Mouse (Mus musculus): ENCODE measurements around the gene Dpf2. TPM values are rescaled to one million over a fixed set of nuclear protein-coding genes. Genes with fewer than 3 reads are reported as not detected.
A peak's percentile ranks its signal among the peaks of the same experiment; 100 is the strongest.

Dpf2 gene
- total and polyA plus RNA-seq, 2 experiments from 2014 or later, result 61.4 to 91.8 TPM

GRCm38 (mm10) chr19:5846557-5847305 is 66.1 kb downstream of the Dpf2 start:
- peaks cover 78% of the 10 kb centered on the region for H3K4me1 ChIP-seq (ENCODE audit: control insufficient read depth, insufficient read depth)
- no peaks in the 10 kb centered on the region for H3K9me3 ChIP-seq (replicated peaks; ENCODE audit: control insufficient read depth, low read length)
- TF ChIP-seq CTCF (IDR thresholded peaks at IDR 0.05; ENCODE audit: low read depth), result no peak
- TF ChIP-seq EP300 (IDR thresholded peaks at IDR 0.05; ENCODE audit: low read depth), result peak; percentile 86
- DNase-seq (ENCODE audit: low spot score) (peak; percentile 99), ATAC-seq (ENCODE audit: insufficient read depth, low read depth) (peak; percentile 77)
- peak overlapping the region; percentile 65 for H3K9ac ChIP-seq (replicated peaks; ENCODE audit: low read depth, low read length)
- peak overlapping the region; percentile 60 for H3K4me2 ChIP-seq (ENCODE audit: low read depth, low read length)
- no peaks in the 10 kb centered on the region for H3K27me3 ChIP-seq (ENCODE audit: control insufficient read depth, insufficient read depth, low read length)
- WGBS, result under 1% methylated on average over 16 of the region's 16 CpGs
- no peaks in the 10 kb centered on the region; the same call in 1 of the 2 replicates for H3K36me3 ChIP-seq (replicated peaks; ENCODE audit: control insufficient read depth, insufficient read depth, low read length)
- peak overlapping the region; percentile 99 for H3K27ac ChIP-seq (ENCODE audit: low read depth)
- H3K4me3 ChIP-seq (ENCODE audit: low read depth, low read length), result peak overlapping the region; percentile 47

Other genes with a start within 250 kb of the Dpf2 start
Only the 30 nearest of the 31 such genes appear.
- 43.5 and 51.5 TPM in 2 replicates for gene Map3k11, start 224.3 kb downstream of the Dpf2 start, total RNA-seq (2014; rRNA removed; ENCODE audit: low replicate concordance)
- 16.3 and 17.0 TPM in 2 replicates for gene Map3k11, start 224.3 kb downstream of the Dpf2 start, polyA plus RNA-seq (2015; fragmentation: Nextera tagmentation; extraction: Ambion mirVana)
- gene Pcnx3, start 224.1 kb downstream of the Dpf2 start, total RNA-seq (2014; rRNA removed; ENCODE audit: low replicate concordance), result 27.0 and 35.9 TPM in 2 replicates
- gene Pcnx3, start 224.1 kb downstream of the Dpf2 start, polyA plus RNA-seq (2015; fragmentation: Nextera tagmentation; extraction: Ambion mirVana), result 6.1 and 6.7 TPM in 2 replicates
- gene Kcnk7, start 208.6 kb downstream of the Dpf2 start, total RNA-seq (2014; rRNA removed; ENCODE audit: low replicate concordance), result not detected in 2 replicates
- gene Kcnk7, start 208.6 kb downstream of the Dpf2 start, polyA plus RNA-seq (2015; fragmentation: Nextera tagmentation; extraction: Ambion mirVana), result 0.30 and 0.34 TPM in 2 replicates
- 113 and 118 TPM in 2 replicates for gene Ehbp1l1, start 186.7 kb downstream of the Dpf2 start, total RNA-seq (2014; rRNA removed; ENCODE audit: low replicate concordance)
- 86.5 and 111 TPM in 2 replicates for gene Ehbp1l1, start 186.7 kb downstream of the Dpf2 start, polyA plus RNA-seq (2015; fragmentation: Nextera tagmentation; extraction: Ambion mirVana)
- gene Fam89b, start 183.4 kb downstream of the Dpf2 start, total RNA-seq (2014; rRNA removed; ENCODE audit: low replicate concordance), result 118 and 140 TPM in 2 replicates
- 74.8 and 76.6 TPM in 2 replicates for gene Fam89b, start 183.4 kb downstream of the Dpf2 start, polyA plus RNA-seq (2015; fragmentation: Nextera tagmentation; extraction: Ambion mirVana)
- gene Ltbp3, start 172.1 kb downstream of the Dpf2 start, total RNA-seq (2014; rRNA removed; ENCODE audit: low replicate concordance), result 60.0 and 73.4 TPM in 2 replicates
- gene Ltbp3, start 172.1 kb downstream of the Dpf2 start, polyA plus RNA-seq (2015; fragmentation: Nextera tagmentation; extraction: Ambion mirVana), result 15.4 and 16.3 TPM in 2 replicates
- 78.0 and 82.4 TPM in 2 replicates for gene Scyl1, start 141.6 kb downstream of the Dpf2 start, total RNA-seq (2014; rRNA removed; ENCODE audit: low replicate concordance)
- gene Scyl1, start 141.6 kb downstream of the Dpf2 start, polyA plus RNA-seq (2015; fragmentation: Nextera tagmentation; extraction: Ambion mirVana), result 46.1 and 47.1 TPM in 2 replicates
- 29.1 and 53.8 TPM in 2 replicates for gene Frmd8, start 37.7 kb downstream of the Dpf2 start, total RNA-seq (2014; rRNA removed; ENCODE audit: low replicate concordance)
- gene Frmd8, start 37.7 kb downstream of the Dpf2 start, polyA plus RNA-seq (2015; fragmentation: Nextera tagmentation; extraction: Ambion mirVana), result 12.8 and 14.9 TPM in 2 replicates
- gene Slc25a45, start 35.2 kb downstream of the Dpf2 start, total RNA-seq (2014; rRNA removed; ENCODE audit: low replicate concordance), result 3.1 and 4.8 TPM in 2 replicates
- 2.8 and 2.9 TPM in 2 replicates for gene Slc25a45, start 35.2 kb downstream of the Dpf2 start, polyA plus RNA-seq (2015; fragmentation: Nextera tagmentation; extraction: Ambion mirVana)
- 0.81 and 3.3 TPM in 2 replicates for gene Tigd3, start 18.9 kb downstream of the Dpf2 start, total RNA-seq (2014; rRNA removed; ENCODE audit: low replicate concordance)
- 0.85 and 0.91 TPM in 2 replicates for gene Tigd3, start 18.9 kb downstream of the Dpf2 start, polyA plus RNA-seq (2015; fragmentation: Nextera tagmentation; extraction: Ambion mirVana)
- 15.7 and 17.4 TPM in 2 replicates for gene Cdc42ep2, start 11.8 kb upstream of the Dpf2 start, total RNA-seq (2014; rRNA removed; ENCODE audit: low replicate concordance)
- gene Cdc42ep2, start 11.8 kb upstream of the Dpf2 start, polyA plus RNA-seq (2015; fragmentation: Nextera tagmentation; extraction: Ambion mirVana), result 8.8 and 9.5 TPM in 2 replicates
- gene Pola2, start 51.2 kb upstream of the Dpf2 start, total RNA-seq (2014; rRNA removed; ENCODE audit: low replicate concordance), result 44.7 and 64.3 TPM in 2 replicates
- gene Pola2, start 51.2 kb upstream of the Dpf2 start, polyA plus RNA-seq (2015; fragmentation: Nextera tagmentation; extraction: Ambion mirVana), result 32.7 and 34.1 TPM in 2 replicates
- gene Slc22a20, start 73.1 kb upstream of the Dpf2 start, total RNA-seq (2014; rRNA removed; ENCODE audit: low replicate concordance), result not detected in 2 replicates
- not detected in 2 replicates for gene Slc22a20, start 73.1 kb upstream of the Dpf2 start, polyA plus RNA-seq (2015; fragmentation: Nextera tagmentation; extraction: Ambion mirVana)
- 18.9 and 19.3 TPM in 2 replicates for gene Capn1, start 102.9 kb upstream of the Dpf2 start, total RNA-seq (2014; rRNA removed; ENCODE audit: low replicate concordance)
- 4.9 and 5.3 TPM in 2 replicates for gene Capn1, start 102.9 kb upstream of the Dpf2 start, polyA plus RNA-seq (2015; fragmentation: Nextera tagmentation; extraction: Ambion mirVana)
- gene Syvn1, start 133.6 kb upstream of the Dpf2 start, total RNA-seq (2014; rRNA removed; ENCODE audit: low replicate concordance), result 12.0 and 16.0 TPM in 2 replicates
- gene Syvn1, start 133.6 kb upstream of the Dpf2 start, polyA plus RNA-seq (2015; fragmentation: Nextera tagmentation; extraction: Ambion mirVana), result 9.2 and 10.2 TPM in 2 replicates
- gene Mrpl49, start 144.8 kb upstream of the Dpf2 start, total RNA-seq (2014; rRNA removed; ENCODE audit: low replicate concordance), result 18.7 and 37.1 TPM in 2 replicates
- 49.7 and 53.5 TPM in 2 replicates for gene Mrpl49, start 144.8 kb upstream of the Dpf2 start, polyA plus RNA-seq (2015; fragmentation: Nextera tagmentation; extraction: Ambion mirVana)
- 562 and 833 TPM in 2 replicates for gene Fau, start 144.8 kb upstream of the Dpf2 start, total RNA-seq (2014; rRNA removed; ENCODE audit: low replicate concordance)
- gene Fau, start 144.8 kb upstream of the Dpf2 start, polyA plus RNA-seq (2015; fragmentation: Nextera tagmentation; extraction: Ambion mirVana), result 484 and 508 TPM in 2 replicates
- gene Znhit2, start 148.2 kb upstream of the Dpf2 start, total RNA-seq (2014; rRNA removed; ENCODE audit: low replicate concordance), result 46.7 and 58.4 TPM in 2 replicates
- gene Znhit2, start 148.2 kb upstream of the Dpf2 start, polyA plus RNA-seq (2015; fragmentation: Nextera tagmentation; extraction: Ambion mirVana), result 21.4 and 22.7 TPM in 2 replicates
- gene Tm7sf2, start 155.4 kb upstream of the Dpf2 start, total RNA-seq (2014; rRNA removed; ENCODE audit: low replicate concordance), result 13.1 and 14.4 TPM in 2 replicates
- gene Tm7sf2, start 155.4 kb upstream of the Dpf2 start, polyA plus RNA-seq (2015; fragmentation: Nextera tagmentation; extraction: Ambion mirVana), result 3.2 and 3.3 TPM in 2 replicates
- gene Vps51, start 164.2 kb upstream of the Dpf2 start, total RNA-seq (2014; rRNA removed; ENCODE audit: low replicate concordance), result 55.2 and 59.7 TPM in 2 replicates
- 32.5 and 35.8 TPM in 2 replicates for gene Vps51, start 164.2 kb upstream of the Dpf2 start, polyA plus RNA-seq (2015; fragmentation: Nextera tagmentation; extraction: Ambion mirVana)
- gene Tmem262, start 167.0 kb upstream of the Dpf2 start, total RNA-seq (2014; rRNA removed; ENCODE audit: low replicate concordance), result not detected in 2 replicates
- gene Tmem262, start 167.0 kb upstream of the Dpf2 start, polyA plus RNA-seq (2015; fragmentation: Nextera tagmentation; extraction: Ambion mirVana), result not detected in 2 replicates
- gene Gm28374, start 169.2 kb upstream of the Dpf2 start, total RNA-seq (2014; rRNA removed; ENCODE audit: low replicate concordance), result not detected in 2 replicates
- gene Gm28374, start 169.2 kb upstream of the Dpf2 start, polyA plus RNA-seq (2015; fragmentation: Nextera tagmentation; extraction: Ambion mirVana), result 0.72 and 0.99 TPM in 2 replicates
- 50.8 and 55.5 TPM in 2 replicates for gene Zfpl1, start 171.9 kb upstream of the Dpf2 start, total RNA-seq (2014; rRNA removed; ENCODE audit: low replicate concordance)
- gene Zfpl1, start 171.9 kb upstream of the Dpf2 start, polyA plus RNA-seq (2015; fragmentation: Nextera tagmentation; extraction: Ambion mirVana), result 36.1 and 37.5 TPM in 2 replicates
- 2.2 and 6.8 TPM in 2 replicates for gene Cdca5, start 172.0 kb upstream of the Dpf2 start, total RNA-seq (2014; rRNA removed; ENCODE audit: low replicate concordance)
- 5.7 and 6.4 TPM in 2 replicates for gene Cdca5, start 172.0 kb upstream of the Dpf2 start, polyA plus RNA-seq (2015; fragmentation: Nextera tagmentation; extraction: Ambion mirVana)
- not detected in 2 replicates for gene AC131692.1, start 181.4 kb upstream of the Dpf2 start, total RNA-seq (2014; rRNA removed; ENCODE audit: low replicate concordance)
- not detected in 2 replicates for gene AC131692.1, start 181.4 kb upstream of the Dpf2 start, polyA plus RNA-seq (2015; fragmentation: Nextera tagmentation; extraction: Ambion mirVana)
- not detected in 2 replicates for gene Naaladl1, start 192.8 kb upstream of the Dpf2 start, total RNA-seq (2014; rRNA removed; ENCODE audit: low replicate concordance)
- 0.07 TPM in 1 of 2 replicates, not detected in the other for gene Naaladl1, start 192.8 kb upstream of the Dpf2 start, polyA plus RNA-seq (2015; fragmentation: Nextera tagmentation; extraction: Ambion mirVana)
- 46.5 and 48.8 TPM in 2 replicates for gene Sac3d1, start 205.6 kb upstream of the Dpf2 start, total RNA-seq (2014; rRNA removed; ENCODE audit: low replicate concordance)
- 25.1 and 25.8 TPM in 2 replicates for gene Sac3d1, start 205.6 kb upstream of the Dpf2 start, polyA plus RNA-seq (2015; fragmentation: Nextera tagmentation; extraction: Ambion mirVana)
- 30.5 and 55.7 TPM in 2 replicates for gene Snx15, start 215.3 kb upstream of the Dpf2 start, total RNA-seq (2014; rRNA removed; ENCODE audit: low replicate concordance)
- 17.5 and 18.5 TPM in 2 replicates for gene Snx15, start 215.3 kb upstream of the Dpf2 start, polyA plus RNA-seq (2015; fragmentation: Nextera tagmentation; extraction: Ambion mirVana)
- gene Batf2, start 228.0 kb upstream of the Dpf2 start, total RNA-seq (2014; rRNA removed; ENCODE audit: low replicate concordance), result 0.46 TPM in 1 of 2 replicates, not detected in the other
- 0.16 and 0.18 TPM in 2 replicates for gene Batf2, start 228.0 kb upstream of the Dpf2 start, polyA plus RNA-seq (2015; fragmentation: Nextera tagmentation; extraction: Ambion mirVana)
- 59.2 and 75.1 TPM in 2 replicates for gene Arl2, start 228.5 kb upstream of the Dpf2 start, total RNA-seq (2014; rRNA removed; ENCODE audit: low replicate concordance)
- 96.6 and 105 TPM in 2 replicates for gene Arl2, start 228.5 kb upstream of the Dpf2 start, polyA plus RNA-seq (2015; fragmentation: Nextera tagmentation; extraction: Ambion mirVana)